Mouse (Mus musculus) liver, embryonic 14.5 days (tissue): ENCODE measurements around the gene Hist1h2bm.
A peak's percentile ranks its signal among the peaks of the same experiment; 100 is the strongest.

ENCODE experiments used
- CTCF ChIP-seq: IDR thresholded peaks from 2 replicates; pipeline ENCODE4 v1.5.1; 2016; ENCODE audit warnings: antibody characterized with exemption, low read depth, control low read depth
- EP300 ChIP-seq: IDR thresholded peaks from 2 replicates; pipeline ENCODE4 v1.6.1; 2016; ENCODE audit warnings: antibody characterized with exemption, low read depth

DNA sequence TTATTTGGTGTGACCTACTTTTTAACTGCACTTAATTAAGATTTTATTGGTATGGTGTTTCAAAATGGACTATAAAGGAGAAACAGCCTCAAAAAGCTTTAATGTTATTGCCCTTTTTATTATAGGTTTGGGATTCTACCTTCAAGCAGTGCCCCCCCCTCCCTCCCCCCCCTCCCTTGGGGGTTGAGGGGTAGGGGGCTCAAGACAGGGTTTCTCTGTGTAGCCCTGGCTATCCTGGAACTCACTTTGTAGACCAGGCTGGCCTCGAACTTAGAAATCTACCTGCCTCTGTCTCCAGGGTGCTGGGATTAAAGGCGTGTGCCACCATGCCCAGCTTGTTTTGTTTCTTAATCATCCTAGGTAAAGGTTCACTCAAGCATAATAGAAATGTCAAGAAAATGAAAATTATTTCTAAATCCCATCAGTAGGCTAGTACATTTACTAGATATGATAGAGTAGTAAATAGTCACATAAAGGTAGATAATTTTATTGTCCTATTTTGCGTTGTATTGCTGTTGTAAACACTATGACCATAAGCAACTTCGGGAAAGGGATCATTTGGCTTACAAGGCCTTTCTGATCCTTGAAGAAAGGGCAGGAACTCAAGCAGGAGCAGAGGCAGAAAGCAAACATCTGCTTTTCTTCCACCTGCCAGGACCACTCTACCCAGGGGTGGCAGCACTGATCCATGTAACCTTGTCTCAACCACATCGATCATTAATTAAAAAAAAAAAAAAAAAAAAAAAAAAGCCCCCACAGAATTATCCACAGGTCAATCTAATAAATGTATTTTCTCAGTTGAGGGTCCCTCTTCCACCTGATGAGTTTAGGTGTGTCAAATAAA lies 1.4 kb downstream of the Hist1h2bm start:
- TF ChIP-seq EP300 (no peak), CTCF (peak; percentile 34)
